Mouse (Mus musculus) stomach, embryonic 15.5 days (tissue): ENCODE results near the gene Cd9. TPM values are rescaled to one million over a fixed set of nuclear protein-coding genes. Genes with fewer than 3 reads are reported as not detected.
A peak's percentile ranks its signal among the peaks of the same experiment; 100 is the strongest.

Experiments used
- ATAC-seq: fragments of 200-750 bp; cut with Nextera tagmentation; 2 replicates; pipeline ENCODE4 v1.8.0; 2017; ENCODE audit warnings: low read depth, moderate number of reproducible peaks, moderate TSS enrichment; ENCODE audit not compliant: insufficient read depth, low FRiP score
- H3K27ac ChIP-seq: fragments of 300-500 bp; sonication (generic); 2 replicates; pipeline ENCODE4 v1.5.1; 2015; ENCODE audit warnings: mild to moderate bottlenecking, inconsistent platforms
- H3K27me3 ChIP-seq: fragments of 300-500 bp; sonication (generic); replicated peaks from 2 replicates; pipeline ENCODE4 v1.6.1; 2015; ENCODE audit warnings: inconsistent platforms
- H3K36me3 ChIP-seq: fragments of 300-500 bp; sonication (generic); 2 replicates; pipeline ENCODE4 v1.6.1; 2015; ENCODE audit warnings: inconsistent platforms
- H3K4me1 ChIP-seq: fragments of 300-500 bp; sonication (generic); 2 replicates; pipeline ENCODE4 v1.6.1; 2015; ENCODE audit warnings: inconsistent platforms
- H3K4me2 ChIP-seq: fragments of 300-500 bp; sonication (generic); 2 replicates; pipeline ENCODE4 v1.6.1; 2015; ENCODE audit warnings: mild to moderate bottlenecking, inconsistent platforms
- H3K4me3 ChIP-seq: fragments of 300-500 bp; sonication (generic); replicated peaks from 2 replicates; pipeline ENCODE4 v1.5.1; 2015; ENCODE audit warnings: inconsistent platforms
- H3K9ac ChIP-seq: fragments of 300-500 bp; sonication (generic); 2 replicates; pipeline ENCODE4 v1.6.1; 2015; ENCODE audit warnings: inconsistent platforms
- H3K9me3 ChIP-seq: fragments of 300-500 bp; sonication (generic); 2 replicates; pipeline ENCODE4 v1.6.1; 2016; ENCODE audit warnings: inconsistent platforms
- WGBS: fragments of 180-500 bp; shearing (Covaris S2); methylation state at CpG from one replicate; pipeline ENCODE4 v1.1.7; 2015; 5-methylcytosine and 5-hydroxymethylcytosine counted together
- polyA plus RNA-seq: library from polyadenylated mRNA; unstranded; fragments of >200 nt; fragmentation: Nextera tagmentation; extraction: Ambion mirVana; gene quantifications from 2 replicates; pipeline ENCODE4 v1.2.1, GENCODE M21; 2015

Cd9 gene
- polyA plus RNA-seq, 1 experiment from 2014 or later = 317 TPM

GRCm38 (mm10) chr6:125481667-125482390 lies 12.8 kb downstream of the Cd9 start:
- WGBS = 56% methylated on average over 7 of the region's 7 CpGs
- Histone ChIP-seq H3K36me3 (no peaks in the 10 kb centered on the region), H3K4me1 (peaks cover 49% of the 10 kb centered on the region), H3K4me3 (no peak overlapping the region), H3K9me3 (no peaks in the 10 kb centered on the region), H3K27me3 (no peaks in the 10 kb centered on the region), H3K9ac (no peak overlapping the region), H3K27ac (peak overlapping the region; percentile 91), H3K4me2 (no peak overlapping the region)
- ATAC-seq = no peak

- 35% methylated on average over 9 of the region's 12 CpGs for WGBS
- H3K27ac ChIP-seq = peak overlapping the region; percentile 91
- ATAC-seq = no peak
- H3K9me3 ChIP-seq = no peaks in the 10 kb centered on the region
- no peaks in the 10 kb centered on the region for H3K36me3 ChIP-seq
- no peak overlapping the region for H3K9ac ChIP-seq
- H3K4me2 ChIP-seq = peak overlapping the region; percentile 26
- H3K27me3 ChIP-seq = no peaks in the 10 kb centered on the region
- peaks cover 49% of the 10 kb centered on the region for H3K4me1 ChIP-seq
- no peak overlapping the region for H3K4me3 ChIP-seq
Observed at GRCm38 (mm10) chr6:125480396-125481361, 13.9 kb downstream of the Cd9 start.

- Histone ChIP-seq H3K9ac (no peak overlapping the region), H3K27me3 (no peaks in the 10 kb centered on the region), H3K4me3 (no peak overlapping the region), H3K27ac (peak overlapping the region; percentile 91), H3K4me1 (peaks cover 52% of the 10 kb centered on the region), H3K36me3 (no peaks in the 10 kb centered on the region), H3K9me3 (no peaks in the 10 kb centered on the region), H3K4me2 (no peak overlapping the region)
- WGBS = 80% methylated on average over 9 of the region's 9 CpGs
- ATAC-seq = no peak
Observed at GRCm38 (mm10) chr6:125479359-125479758, 15.2 kb downstream of the Cd9 start.

- H3K9me3 ChIP-seq = no peaks in the 10 kb centered on the region
- H3K36me3 ChIP-seq = no peaks in the 10 kb centered on the region
- peak overlapping the region; percentile 34 for H3K4me2 ChIP-seq
- peak overlapping the region; percentile 91 for H3K27ac ChIP-seq
- no peak overlapping the region for H3K4me3 ChIP-seq
- peak; percentile 37; the same call in 1 of the 2 replicates for ATAC-seq
- H3K27me3 ChIP-seq = no peaks in the 10 kb centered on the region
- H3K9ac ChIP-seq = no peak overlapping the region
- 64% methylated on average over 16 of the region's 16 CpGs for WGBS
- H3K4me1 ChIP-seq = peaks cover 52% of the 10 kb centered on the region
Observed at GRCm38 (mm10) chr6:125478135-125479128, 16.2 kb downstream of the Cd9 start.

GRCm38 (mm10) chr6:125476826-125477589 lies 17.6 kb downstream of the Cd9 start:
- Histone ChIP-seq H3K27ac (peak overlapping the region; percentile 91), H3K9me3 (no peaks in the 10 kb centered on the region), H3K27me3 (no peaks in the 10 kb centered on the region), H3K4me2 (peak overlapping the region; percentile 34; the same call in 1 of the 2 replicates), H3K36me3 (no peaks in the 10 kb centered on the region), H3K9ac (no peak overlapping the region), H3K4me1 (peaks cover 52% of the 10 kb centered on the region), H3K4me3 (no peak overlapping the region)
- 53% methylated on average over 9 of the region's 9 CpGs for WGBS
- no peak for ATAC-seq

GRCm38 (mm10) chr6:125476090-125476489 lies 18.5 kb downstream of the Cd9 start:
- H3K4me2 ChIP-seq = no peak overlapping the region
- H3K4me3 ChIP-seq = no peak overlapping the region
- WGBS = 29% methylated on average over 8 of the region's 8 CpGs
- H3K9me3 ChIP-seq = no peaks in the 10 kb centered on the region
- H3K9ac ChIP-seq = no peak overlapping the region
- ATAC-seq = no peak
- H3K27me3 ChIP-seq = no peaks in the 10 kb centered on the region
- peaks cover 42% of the 10 kb centered on the region for H3K4me1 ChIP-seq
- peak overlapping the region; percentile 91 for H3K27ac ChIP-seq
- no peaks in the 10 kb centered on the region for H3K36me3 ChIP-seq

- Histone ChIP-seq H3K4me2 (no peak overlapping the region), H3K9me3 (no peaks in the 10 kb centered on the region), H3K27me3 (no peaks in the 10 kb centered on the region), H3K9ac (no peak overlapping the region), H3K36me3 (no peaks in the 10 kb centered on the region), H3K27ac (peak overlapping the region; percentile 23; the same call in 1 of the 2 replicates), H3K4me3 (no peak overlapping the region), H3K4me1 (peaks cover 33% of the 10 kb centered on the region; the same call in 1 of the 2 replicates)
- 22% methylated on average over 1 of the region's 1 CpGs for WGBS
- no peak for ATAC-seq
Observed at GRCm38 (mm10) chr6:125475184-125475583, 19.4 kb downstream of the Cd9 start.

- Histone ChIP-seq H3K27ac (no peak overlapping the region), H3K27me3 (no peaks in the 10 kb centered on the region), H3K36me3 (0 out of 2 replicates have a peak, but pooled peaks cover 5% of the 10 kb centered on the region), H3K4me3 (no peak overlapping the region), H3K9ac (no peak overlapping the region), H3K4me1 (peaks cover 27% of the 10 kb centered on the region; the same call in 1 of the 2 replicates), H3K4me2 (no peak overlapping the region), H3K9me3 (no peaks in the 10 kb centered on the region)
- no peak for ATAC-seq
- 75% methylated on average over 5 of the region's 5 CpGs for WGBS
Observed at GRCm38 (mm10) chr6:125473939-125474338, 20.7 kb downstream of the Cd9 start.

GRCm38 (mm10) chr6:125473321-125473721 lies 21.3 kb downstream of the Cd9 start:
- ATAC-seq = peak; percentile 56; the same call in 1 of the 2 replicates
- no peaks in the 10 kb centered on the region for H3K9me3 ChIP-seq
- H3K27ac ChIP-seq = no peak overlapping the region
- H3K4me2 ChIP-seq = no peak overlapping the region
- no peaks in the 10 kb centered on the region for H3K27me3 ChIP-seq
- no peak overlapping the region for H3K4me3 ChIP-seq
- peaks cover 33% of the 10 kb centered on the region for H3K4me1 ChIP-seq
- H3K36me3 ChIP-seq = 0 out of 2 replicates have a peak, but pooled peaks cover 5% of the 10 kb centered on the region
- 84% methylated on average over 9 of the region's 9 CpGs for WGBS
- no peak overlapping the region for H3K9ac ChIP-seq

GRCm38 (mm10) chr6:125471921-125472320 lies 22.7 kb downstream of the Cd9 start:
- 53% methylated on average over 4 of the region's 4 CpGs for WGBS
- Histone ChIP-seq H3K27me3 (no peaks in the 10 kb centered on the region), H3K4me3 (no peak overlapping the region), H3K9me3 (no peaks in the 10 kb centered on the region), H3K36me3 (0 out of 2 replicates have a peak, but pooled peaks cover 5% of the 10 kb centered on the region), H3K4me2 (no peak overlapping the region), H3K27ac (no peak overlapping the region), H3K9ac (no peak overlapping the region), H3K4me1 (peaks cover 30% of the 10 kb centered on the region)
- ATAC-seq = no peak
